Mouse (Mus musculus) R1 (cell line): Measurements from ENCODE around the gene Tor1b.

Source experiments
- DNase-seq: peaks from one replicate; pipeline ENCODE4 v3.0.0-alpha.2; 2018; ENCODE audit warnings: low read depth, low spot score

Tor1b gene

DNA sequence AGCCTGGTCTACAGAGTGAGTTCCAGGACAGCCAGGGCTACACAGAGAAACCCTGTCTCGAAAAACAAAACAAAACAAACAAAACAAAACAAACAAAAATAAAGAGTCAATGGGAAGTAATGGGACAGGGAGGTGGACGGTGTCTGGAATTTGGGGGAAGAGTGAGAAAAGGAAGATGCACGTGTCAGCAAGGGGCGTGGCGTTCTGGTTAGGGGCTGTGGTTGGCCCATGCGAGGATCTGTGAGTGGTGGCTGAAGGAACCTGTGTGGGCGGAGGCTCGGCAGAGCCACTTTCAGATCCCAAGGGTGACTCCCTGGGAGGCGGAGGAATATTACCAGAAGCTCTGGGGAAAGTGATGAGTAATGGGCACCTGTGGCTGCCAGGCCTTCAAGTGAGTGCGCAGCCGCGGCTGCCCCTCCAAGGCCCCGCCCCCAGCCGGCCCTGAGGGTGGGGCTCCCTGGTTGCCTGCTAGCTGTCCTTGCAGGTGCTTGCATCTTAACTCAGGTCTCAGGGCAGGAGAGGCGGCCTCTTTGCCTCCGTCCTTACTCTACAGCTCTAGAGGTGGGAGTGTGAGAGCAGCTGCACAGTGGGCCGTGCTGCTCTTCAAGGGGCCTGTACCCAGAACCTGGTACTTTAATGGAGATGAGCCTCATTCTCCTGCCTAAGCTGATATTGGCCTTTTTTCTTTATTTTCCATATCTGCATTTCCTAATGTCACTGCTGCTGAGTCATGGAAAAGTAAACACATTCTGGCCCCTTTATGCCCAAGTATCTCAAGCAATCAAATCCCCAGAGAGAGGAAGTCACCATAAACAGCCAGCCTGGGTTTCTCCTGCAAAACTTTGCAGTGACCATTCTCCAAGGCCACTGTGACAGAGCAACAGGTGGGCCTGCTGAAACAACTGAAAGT is 32.6 kb downstream of the Tor1b start:
- DNase-seq = peak; percentile 97

DNA sequence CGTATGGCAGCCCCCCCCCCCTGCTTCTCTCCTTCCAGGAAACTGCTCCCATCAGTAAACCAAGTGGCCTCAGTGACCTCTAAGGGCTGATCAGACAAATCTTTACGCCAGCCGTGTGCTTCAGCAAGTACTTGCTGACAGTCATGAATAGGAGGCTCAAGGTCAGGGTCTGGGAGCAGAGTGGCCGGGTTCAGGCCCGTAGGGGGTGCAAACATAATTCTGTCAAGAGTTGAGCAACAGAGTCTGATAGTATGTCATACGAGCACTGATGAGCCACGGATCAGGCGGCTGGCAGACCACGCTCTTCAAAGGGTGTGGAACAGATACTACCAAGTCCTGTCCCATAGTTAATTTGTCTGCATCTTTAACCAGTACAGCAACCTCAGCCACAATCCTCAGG is 37.5 kb downstream of the Tor1b start:
- peak; percentile 39 for DNase-seq

GRCm38 (mm10) chr2:30994853-30995252 is 42.1 kb downstream of the Tor1b start:
- DNase-seq = no peak

- DNase-seq = no peak
Measured at GRCm38 (mm10) chr2:30995432-30995996, 42.8 kb downstream of the Tor1b start.

DNA sequence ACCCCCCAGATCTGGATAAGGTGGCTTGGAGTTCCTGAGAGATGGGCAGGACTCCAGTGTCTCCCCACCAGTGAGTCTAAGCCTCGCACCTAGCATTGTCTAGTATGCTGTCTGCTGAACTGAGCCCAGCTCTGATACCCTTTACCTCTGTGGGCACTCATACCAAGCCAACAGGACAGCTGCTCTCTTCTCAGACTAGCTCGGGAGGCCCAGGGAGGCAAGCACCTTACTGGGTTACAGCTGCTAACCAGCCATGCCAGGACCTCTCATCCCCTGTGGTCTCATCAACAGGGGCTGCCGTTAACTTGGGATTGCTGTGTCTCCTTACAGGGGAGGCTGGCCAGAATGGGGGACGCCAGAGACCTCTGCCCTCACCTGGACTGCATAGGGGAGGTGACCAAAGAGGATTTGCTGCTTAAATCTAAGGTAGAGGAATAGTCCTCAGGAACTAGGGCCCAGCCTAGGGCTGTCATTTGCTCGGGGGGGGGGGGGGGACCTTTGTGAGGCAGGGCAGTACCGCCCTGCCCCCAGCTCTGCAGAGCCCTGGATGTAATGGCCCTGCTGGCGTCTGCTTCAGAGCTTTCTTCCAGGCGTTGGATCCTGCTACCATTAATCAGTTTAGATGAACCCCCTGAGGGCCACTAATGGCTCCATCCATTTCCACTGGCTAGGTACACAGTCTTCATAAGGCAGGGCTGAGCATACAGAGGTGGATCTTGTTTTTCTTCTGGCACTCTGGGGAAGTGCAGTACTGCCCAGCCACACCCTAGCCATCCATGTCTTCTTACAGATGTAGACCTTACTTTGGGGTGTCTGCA is 45.9 kb downstream of the Tor1b start:
- DNase-seq = no peak

GRCm38 (mm10) chr2:31002857-31003256 is 50.1 kb downstream of the Tor1b start:
- DNase-seq = no peak

- no peak for DNase-seq
Measured at GRCm38 (mm10) chr2:31005453-31005852, 52.7 kb downstream of the Tor1b start.

GRCm38 (mm10) chr2:31006434-31006833 is 53.7 kb downstream of the Tor1b start:
- DNase-seq = no peak

DNA sequence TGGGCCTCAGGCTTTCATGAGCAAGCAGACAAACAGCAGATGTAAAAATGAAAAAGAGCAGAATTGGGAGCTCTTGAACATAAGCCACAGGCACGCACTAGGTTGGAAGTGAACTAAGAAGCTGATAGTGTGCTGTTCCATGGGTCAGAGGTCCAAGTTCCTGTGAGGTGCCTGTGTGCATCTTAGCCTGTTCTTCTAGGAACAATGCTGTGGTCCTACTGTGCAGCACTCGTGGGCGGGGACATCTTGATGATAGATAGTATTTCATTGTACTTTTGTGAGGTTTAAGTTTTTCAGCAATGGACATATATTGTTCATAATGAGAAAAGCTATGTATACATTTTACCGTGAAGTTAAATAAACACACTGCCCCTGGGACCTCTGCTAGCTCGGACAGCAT is 54.4 kb downstream of the Tor1b start:
- no peak for DNase-seq
